Mouse (Mus musculus): ENCODE results near the gene Gpr179. TPM values are rescaled to one million over a fixed set of nuclear protein-coding genes. Genes with fewer than 3 reads are reported as not detected.
A peak's percentile ranks its signal among the peaks of the same experiment; 100 is the strongest.

Gpr179 gene
- polyA plus RNA-seq, 1 experiment from 2014 or later = not detected

- H3K9me3 ChIP-seq (ENCODE audit: low read length) = no peaks in the 10 kb centered on the region
- H3K4me2 ChIP-seq (ENCODE audit: low read depth, low read length) = peak overlapping the region; percentile 59
- DNase-seq (no peak), ATAC-seq (no peak)
- H3K27ac ChIP-seq (ENCODE audit: low read depth) = no peak overlapping the region
- H3K27me3 ChIP-seq (ENCODE audit: insufficient read depth, low read length) = 0 out of 2 replicates have a peak, but pooled peaks cover 3% of the 10 kb centered on the region
- WGBS (ENCODE audit: insufficient replicate concordance) = 38% methylated on average over 8 of the region's 8 CpGs
- H3K36me3 ChIP-seq (replicated peaks; ENCODE audit: insufficient read depth, low read length) = no peaks in the 10 kb centered on the region
- peaks cover 4% of the 10 kb centered on the region for H3K4me1 ChIP-seq (ENCODE audit: insufficient read depth)
- TF ChIP-seq CTCF (IDR thresholded peaks at IDR 0.05; ENCODE audit: low read depth) = no peak
- TF ChIP-seq EP300 (IDR thresholded peaks at IDR 0.05; ENCODE audit: low read depth) = no peak
- H3K9ac ChIP-seq (replicated peaks) = no peak overlapping the region
- no peak overlapping the region for H3K4me3 ChIP-seq (ENCODE audit: low read depth, low read length)
Observed at GRCm38 (mm10) chr11:97343175-97343574, 8.7 kb downstream of the Gpr179 start.

- H3K4me1 ChIP-seq (ENCODE audit: insufficient read depth) = peaks cover 4% of the 10 kb centered on the region
- H3K4me2 ChIP-seq (ENCODE audit: low read depth, low read length) = no peak overlapping the region
- ATAC-seq (no peak), DNase-seq (no peak)
- no peak overlapping the region for H3K9ac ChIP-seq (replicated peaks)
- no peaks in the 10 kb centered on the region for H3K9me3 ChIP-seq (ENCODE audit: low read length)
- H3K4me3 ChIP-seq (ENCODE audit: low read depth, low read length) = no peak overlapping the region
- H3K27ac ChIP-seq (ENCODE audit: low read depth) = no peak overlapping the region
- 0 out of 2 replicates have a peak, but pooled peaks cover 3% of the 10 kb centered on the region for H3K27me3 ChIP-seq (ENCODE audit: insufficient read depth, low read length)
- no peak for TF ChIP-seq CTCF (IDR thresholded peaks at IDR 0.05; ENCODE audit: low read depth)
- TF ChIP-seq EP300 (IDR thresholded peaks at IDR 0.05; ENCODE audit: low read depth) = no peak
- no peaks in the 10 kb centered on the region for H3K36me3 ChIP-seq (replicated peaks; ENCODE audit: insufficient read depth, low read length)
- WGBS (ENCODE audit: insufficient replicate concordance) = 51% methylated on average over 17 of the region's 17 CpGs
Observed at GRCm38 (mm10) chr11:97338977-97339315, 12.9 kb downstream of the Gpr179 start.

GRCm38 (mm10) chr11:97338302-97338976 lies 13.4 kb downstream of the Gpr179 start:
- no peak for DNase-seq
- H3K27me3 ChIP-seq (ENCODE audit: insufficient read depth, low read length) = 0 out of 2 replicates have a peak, but pooled peaks cover 3% of the 10 kb centered on the region
- H3K27ac ChIP-seq (ENCODE audit: low read depth) = no peak overlapping the region
- no peak for ATAC-seq
- no peak overlapping the region for H3K9ac ChIP-seq (replicated peaks)
- H3K4me3 ChIP-seq (ENCODE audit: low read depth, low read length) = no peak overlapping the region
- H3K9me3 ChIP-seq (ENCODE audit: low read length) = no peaks in the 10 kb centered on the region
- WGBS (ENCODE audit: insufficient replicate concordance) = 60% methylated on average over 21 of the region's 21 CpGs
- TF ChIP-seq CTCF (IDR thresholded peaks at IDR 0.05; ENCODE audit: low read depth) (no peak), EP300 (IDR thresholded peaks at IDR 0.05; ENCODE audit: low read depth) (no peak)
- peaks cover 5% of the 10 kb centered on the region for H3K4me1 ChIP-seq (ENCODE audit: insufficient read depth)
- H3K4me2 ChIP-seq (ENCODE audit: low read depth, low read length) = no peak overlapping the region
- no peaks in the 10 kb centered on the region for H3K36me3 ChIP-seq (replicated peaks; ENCODE audit: insufficient read depth, low read length)

GRCm38 (mm10) chr11:97337363-97337762 lies 14.5 kb downstream of the Gpr179 start:
- DNase-seq (no peak), ATAC-seq (no peak)
- WGBS (ENCODE audit: insufficient replicate concordance) = 72% methylated on average over 12 of the region's 12 CpGs
- peaks cover 10% of the 10 kb centered on the region for H3K4me1 ChIP-seq (ENCODE audit: insufficient read depth)
- H3K36me3 ChIP-seq (replicated peaks; ENCODE audit: insufficient read depth, low read length) = no peaks in the 10 kb centered on the region
- 0 out of 2 replicates have a peak, but pooled peaks cover 3% of the 10 kb centered on the region for H3K27me3 ChIP-seq (ENCODE audit: insufficient read depth, low read length)
- TF ChIP-seq EP300 (IDR thresholded peaks at IDR 0.05; ENCODE audit: low read depth) (no peak), CTCF (IDR thresholded peaks at IDR 0.05; ENCODE audit: low read depth) (no peak)
- no peak overlapping the region for H3K9ac ChIP-seq (replicated peaks)
- H3K9me3 ChIP-seq (ENCODE audit: low read length) = no peaks in the 10 kb centered on the region
- H3K27ac ChIP-seq (ENCODE audit: low read depth) = no peak overlapping the region
- H3K4me3 ChIP-seq (ENCODE audit: low read depth, low read length) = no peak overlapping the region
- no peak overlapping the region for H3K4me2 ChIP-seq (ENCODE audit: low read depth, low read length)

GRCm38 (mm10) chr11:97336751-97337345 lies 15.0 kb downstream of the Gpr179 start:
- 63% methylated on average over 14 of the region's 14 CpGs for WGBS (ENCODE audit: insufficient replicate concordance)

GRCm38 (mm10) chr11:97336238-97336637 lies 15.6 kb downstream of the Gpr179 start:
- 0 out of 2 replicates have a peak, but pooled peaks cover 3% of the 10 kb centered on the region for H3K27me3 ChIP-seq (ENCODE audit: insufficient read depth, low read length)
- 33% methylated on average over 6 of the region's 6 CpGs for WGBS (ENCODE audit: insufficient replicate concordance)
- no peak for DNase-seq

More at GRCm38 (mm10) chr11:97336751-97337345, 15.0 kb downstream of the Gpr179 start:
- no peak for TF ChIP-seq CTCF (IDR thresholded peaks at IDR 0.05; ENCODE audit: low read depth)
- TF ChIP-seq EP300 (IDR thresholded peaks at IDR 0.05; ENCODE audit: low read depth) = no peak
- Histone ChIP-seq H3K9me3 (ENCODE audit: low read length) (no peaks in the 10 kb centered on the region), H3K4me2 (ENCODE audit: low read depth, low read length) (no peak overlapping the region), H3K4me3 (ENCODE audit: low read depth, low read length) (no peak overlapping the region), H3K27ac (ENCODE audit: low read depth) (no peak overlapping the region), H3K36me3 (replicated peaks; ENCODE audit: insufficient read depth, low read length) (no peaks in the 10 kb centered on the region), H3K27me3 (ENCODE audit: insufficient read depth, low read length) (0 out of 2 replicates have a peak, but pooled peaks cover 3% of the 10 kb centered on the region), H3K4me1 (ENCODE audit: insufficient read depth) (peaks cover 10% of the 10 kb centered on the region), H3K9ac (replicated peaks) (no peak overlapping the region)
- ATAC-seq = no peak
- no peak for DNase-seq

More at GRCm38 (mm10) chr11:97336238-97336637, 15.6 kb downstream of the Gpr179 start:
- TF ChIP-seq EP300 (IDR thresholded peaks at IDR 0.05; ENCODE audit: low read depth) = no peak
- no peak for TF ChIP-seq CTCF (IDR thresholded peaks at IDR 0.05; ENCODE audit: low read depth)
- H3K4me1 ChIP-seq (ENCODE audit: insufficient read depth) = peaks cover 10% of the 10 kb centered on the region
- H3K27ac ChIP-seq (ENCODE audit: low read depth) = no peak overlapping the region
- no peak overlapping the region for H3K4me3 ChIP-seq (ENCODE audit: low read depth, low read length)
- no peaks in the 10 kb centered on the region for H3K9me3 ChIP-seq (ENCODE audit: low read length)
- no peak overlapping the region for H3K9ac ChIP-seq (replicated peaks)
- H3K4me2 ChIP-seq (ENCODE audit: low read depth, low read length) = no peak overlapping the region
- ATAC-seq = no peak
- H3K36me3 ChIP-seq (replicated peaks; ENCODE audit: insufficient read depth, low read length) = no peaks in the 10 kb centered on the region
